Mouse (Mus musculus): Measurements from ENCODE around the gene Camta1. TPM values are rescaled to one million over a fixed set of nuclear protein-coding genes. Genes with fewer than 3 reads are reported as not detected.

Camta1 gene
- total RNA-seq, 1 experiment from 2014 or later: 7.4 TPM

DNA sequence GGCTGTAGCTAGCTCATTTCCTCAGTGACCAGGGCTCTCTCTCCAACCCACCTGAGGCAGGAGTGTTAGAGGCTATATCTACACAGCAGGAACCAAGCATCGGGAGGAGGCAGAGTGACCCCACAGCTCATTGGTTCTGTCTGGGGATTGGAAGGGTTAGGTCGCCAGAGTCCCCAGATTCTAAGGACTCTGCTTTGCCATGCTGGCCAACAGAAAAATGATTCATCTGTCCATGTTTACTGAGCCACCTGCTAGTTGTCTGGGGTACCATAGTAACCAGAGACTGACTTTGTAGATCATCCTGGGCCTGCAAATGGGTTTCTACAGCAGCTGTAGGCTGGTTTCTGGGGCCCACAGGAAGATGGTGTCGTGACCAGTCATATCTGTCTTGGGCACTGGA, 292.1 kb downstream of the Camta1 start:
- ATAC-seq (ENCODE audit: extremely low read depth, insufficient number of reproducible peaks, low FRiP score, poor library complexity, severe bottlenecking): no peak

DNA sequence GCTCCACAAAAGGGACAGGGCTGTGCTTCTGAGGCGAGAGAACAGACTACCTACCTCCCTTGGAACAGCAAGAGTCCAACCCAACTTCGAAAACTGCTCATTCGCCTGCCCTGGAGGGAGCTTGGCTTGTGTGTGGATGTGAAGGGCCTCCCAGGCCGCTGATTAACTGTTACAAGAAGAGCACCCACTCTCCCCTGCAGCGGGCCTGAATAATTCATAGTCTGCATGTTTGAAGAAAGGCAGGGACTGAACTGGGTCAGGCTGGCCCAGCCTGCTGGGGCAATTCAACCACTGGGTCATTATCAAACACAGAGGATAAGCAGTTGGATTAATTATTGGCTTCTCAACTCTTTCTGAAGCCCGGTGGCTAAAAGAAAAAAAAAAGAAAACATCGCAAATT, 292.8 kb downstream of the Camta1 start:
- ATAC-seq (ENCODE audit: extremely low read depth, insufficient number of reproducible peaks, low FRiP score, poor library complexity, severe bottlenecking): no peak

DNA sequence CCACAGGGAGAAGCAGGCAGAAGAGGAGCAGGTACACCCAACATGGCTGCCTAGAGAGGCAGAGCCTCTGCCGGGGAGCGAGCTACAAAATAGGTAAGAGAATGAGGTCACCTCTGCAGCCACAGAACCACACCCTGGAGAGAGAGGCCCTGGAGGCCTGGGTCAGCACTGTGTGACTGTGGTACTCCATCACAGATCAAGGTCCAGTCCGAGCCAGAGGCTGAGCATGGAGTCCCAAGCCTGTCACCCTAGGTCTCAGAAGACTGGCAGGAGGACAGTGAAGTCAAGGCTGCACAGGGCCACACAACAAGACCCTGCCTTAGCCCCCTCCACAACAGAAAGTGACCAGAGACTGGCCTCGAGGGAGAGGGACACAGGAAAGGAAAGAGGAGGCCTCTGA, 294.6 kb downstream of the Camta1 start:
- no peak; the same call in 1 of the 2 replicates for ATAC-seq (ENCODE audit: extremely low read depth, insufficient number of reproducible peaks, low FRiP score, poor library complexity, severe bottlenecking)

DNA sequence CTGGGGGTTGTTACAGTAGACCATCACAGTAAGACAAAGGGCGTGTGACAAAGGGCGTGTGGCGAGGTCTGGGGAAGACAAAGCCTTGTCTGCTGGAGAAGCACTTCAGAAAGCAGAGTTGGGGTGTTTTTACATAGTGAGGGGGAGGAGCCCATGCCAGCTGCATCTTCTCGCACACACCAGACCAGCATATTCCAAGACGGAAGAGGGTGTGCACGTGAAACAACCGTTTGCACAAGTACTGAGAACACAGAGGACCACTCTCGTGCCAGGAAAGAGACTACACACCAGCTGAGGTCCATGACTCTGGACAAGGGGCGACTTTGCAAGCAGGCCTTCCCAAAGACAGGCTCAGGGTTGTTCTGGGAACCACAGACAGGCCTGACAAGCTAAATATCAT, 306.2 kb downstream of the Camta1 start:
- ATAC-seq (ENCODE audit: extremely low read depth, insufficient number of reproducible peaks, low FRiP score, poor library complexity, severe bottlenecking): no peak

DNA sequence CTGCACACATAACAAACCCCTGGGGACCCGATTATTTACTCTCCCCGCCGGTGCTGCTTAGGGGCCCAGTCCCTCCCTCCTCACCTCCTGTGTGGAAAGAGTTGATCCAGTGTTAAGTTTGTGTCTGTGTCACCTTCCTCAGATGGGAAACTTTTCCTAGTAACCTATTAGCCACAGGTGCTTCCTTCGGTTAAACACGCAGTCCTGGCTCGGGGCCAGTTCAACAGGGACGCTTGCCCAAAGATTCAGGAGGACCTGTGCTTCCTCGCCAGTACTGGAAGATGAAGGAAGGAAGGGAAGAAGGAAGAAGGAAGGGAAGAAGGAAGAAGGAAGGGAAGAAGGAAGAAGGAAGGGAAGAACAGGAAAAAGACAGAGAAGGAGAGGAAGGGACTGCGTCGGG, 312.2 kb downstream of the Camta1 start:
- no peak for ATAC-seq (ENCODE audit: extremely low read depth, insufficient number of reproducible peaks, low FRiP score, poor library complexity, severe bottlenecking)

DNA sequence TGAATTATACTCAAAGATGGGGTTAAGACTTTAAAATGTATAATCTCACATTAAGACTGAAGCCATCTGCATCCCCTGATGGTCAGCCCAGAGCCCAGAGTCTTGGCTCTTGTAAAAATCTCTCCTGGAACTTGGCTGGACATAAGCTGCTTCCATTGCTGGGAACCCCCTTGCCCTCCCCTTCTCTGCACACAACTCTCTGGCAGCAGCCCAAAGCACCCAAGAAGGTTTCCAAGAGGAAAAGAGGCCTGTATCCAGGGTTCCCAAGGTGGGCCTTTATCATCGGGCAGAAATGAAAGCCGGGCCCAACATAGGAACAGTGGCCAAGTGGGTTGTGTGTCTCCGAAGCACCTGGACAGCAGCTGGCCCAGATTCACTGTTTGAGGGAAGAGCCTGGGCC, 316.2 kb downstream of the Camta1 start:
- no peak for ATAC-seq (ENCODE audit: extremely low read depth, insufficient number of reproducible peaks, low FRiP score, poor library complexity, severe bottlenecking)

DNA sequence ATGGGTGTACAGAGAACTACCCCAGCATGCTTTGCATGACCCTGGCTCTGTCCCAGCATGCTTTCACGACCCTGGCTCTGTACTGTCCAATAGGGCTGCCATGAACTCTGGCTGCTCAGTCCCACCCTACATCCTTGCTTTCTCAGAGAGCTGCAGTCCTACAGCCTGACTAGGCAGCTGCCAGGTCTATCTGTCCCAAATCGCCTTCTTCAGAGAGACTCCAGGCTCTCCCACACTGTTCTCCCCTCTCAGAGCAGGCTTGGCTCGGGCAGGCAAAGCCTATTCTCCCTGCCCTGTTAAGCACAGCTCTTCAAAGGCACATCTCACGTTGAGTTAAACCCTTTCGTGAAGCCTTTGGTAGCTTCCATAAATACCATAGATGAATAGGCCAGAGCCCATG, 317.5 kb downstream of the Camta1 start:
- no peak for ATAC-seq (ENCODE audit: extremely low read depth, insufficient number of reproducible peaks, low FRiP score, poor library complexity, severe bottlenecking)

DNA sequence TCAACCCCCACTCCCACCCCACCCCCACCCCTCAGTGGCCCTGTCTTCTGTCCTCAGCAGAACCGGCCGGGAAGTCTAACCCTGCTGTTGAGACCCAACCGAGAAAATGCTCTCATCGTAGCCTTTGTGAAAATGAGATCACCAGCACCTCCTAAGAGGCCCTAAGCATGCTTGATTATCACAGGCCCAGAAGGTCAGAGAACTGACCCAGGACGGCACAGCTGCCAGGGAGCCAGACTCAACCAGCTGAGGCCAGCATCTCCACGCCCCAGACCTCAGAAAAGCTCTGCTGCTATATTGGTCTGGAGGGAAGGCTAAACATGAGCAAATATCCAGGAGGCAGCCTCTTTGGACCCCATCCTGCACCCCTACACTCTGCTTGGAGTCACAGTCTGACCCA, 321.1 kb downstream of the Camta1 start:
- no peak for ATAC-seq (ENCODE audit: extremely low read depth, insufficient number of reproducible peaks, low FRiP score, poor library complexity, severe bottlenecking)

DNA sequence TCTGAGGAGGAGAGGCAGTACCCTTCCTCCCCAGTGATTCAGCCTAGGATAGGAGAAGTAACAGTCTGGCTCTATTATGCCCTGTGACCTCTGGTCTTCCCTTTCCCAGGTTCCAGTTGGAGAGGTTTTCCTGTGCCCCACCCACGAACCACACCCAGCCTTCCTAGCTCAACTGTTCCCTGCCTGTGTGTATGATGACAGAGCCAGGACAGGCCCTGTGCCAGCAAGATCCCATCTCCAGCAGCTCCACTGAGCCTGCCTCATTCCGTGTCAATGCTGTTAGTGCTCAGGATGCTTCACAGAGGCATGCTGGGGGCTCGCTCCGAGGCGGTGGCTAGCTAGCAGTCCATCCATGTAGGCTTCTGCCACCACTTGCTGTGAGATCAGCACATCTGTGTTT, 321.8 kb downstream of the Camta1 start:
- ATAC-seq (ENCODE audit: extremely low read depth, insufficient number of reproducible peaks, low FRiP score, poor library complexity, severe bottlenecking): no peak

DNA sequence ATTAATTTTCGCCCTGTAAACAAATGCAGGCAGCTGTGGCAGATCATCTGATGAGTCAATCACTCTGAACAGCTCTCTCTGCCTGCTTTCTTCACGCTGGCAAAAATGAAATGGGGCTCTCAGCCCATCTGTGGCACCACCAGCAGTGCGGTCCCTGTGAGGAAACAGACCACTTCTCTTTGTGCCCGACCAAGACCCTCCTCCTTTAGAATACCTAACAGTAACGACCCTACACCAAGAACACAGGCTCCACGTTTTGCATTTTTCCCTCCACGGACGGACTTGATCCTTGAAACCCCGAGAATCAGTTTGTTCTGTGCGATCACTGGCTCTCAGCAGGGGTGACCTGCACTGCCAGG, 322.5 kb downstream of the Camta1 start:
- ATAC-seq (ENCODE audit: extremely low read depth, insufficient number of reproducible peaks, low FRiP score, poor library complexity, severe bottlenecking): no peak

DNA sequence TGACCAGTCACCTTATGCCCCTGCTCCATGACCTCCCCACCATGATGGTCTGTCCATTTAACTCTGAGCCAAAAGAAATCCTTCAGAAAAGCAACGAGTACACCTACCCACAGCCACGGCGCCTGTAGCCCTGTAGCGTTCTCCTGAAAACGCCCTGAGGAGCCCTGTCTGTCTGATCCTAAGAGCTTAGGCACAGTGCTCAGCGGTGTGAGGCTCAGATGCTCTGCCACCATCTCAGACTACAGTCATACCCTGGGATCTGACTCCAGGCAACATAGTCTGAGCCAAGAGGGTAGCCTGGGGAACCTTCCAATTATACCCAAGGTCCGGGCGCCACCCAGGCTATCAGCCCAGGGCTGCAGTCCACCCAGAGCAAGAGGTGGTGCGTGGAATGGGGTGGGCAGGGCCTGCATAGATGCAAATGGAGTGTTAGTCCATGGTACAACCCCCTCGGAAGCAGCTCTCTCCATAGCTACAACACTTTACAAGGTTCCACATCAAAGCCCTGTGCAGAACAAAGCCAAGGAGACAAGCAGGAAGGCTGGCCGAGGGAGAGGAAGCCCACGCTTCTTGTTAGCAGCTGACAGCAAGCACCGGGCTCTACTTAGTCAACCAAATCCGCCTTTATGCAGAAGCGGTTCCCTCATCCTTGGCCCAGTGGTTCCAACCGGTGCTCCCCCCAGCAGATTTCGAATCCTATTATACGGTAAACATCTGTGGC, 323.1 kb downstream of the Camta1 start:
- ATAC-seq (ENCODE audit: extremely low read depth, insufficient number of reproducible peaks, low FRiP score, poor library complexity, severe bottlenecking): no peak

DNA sequence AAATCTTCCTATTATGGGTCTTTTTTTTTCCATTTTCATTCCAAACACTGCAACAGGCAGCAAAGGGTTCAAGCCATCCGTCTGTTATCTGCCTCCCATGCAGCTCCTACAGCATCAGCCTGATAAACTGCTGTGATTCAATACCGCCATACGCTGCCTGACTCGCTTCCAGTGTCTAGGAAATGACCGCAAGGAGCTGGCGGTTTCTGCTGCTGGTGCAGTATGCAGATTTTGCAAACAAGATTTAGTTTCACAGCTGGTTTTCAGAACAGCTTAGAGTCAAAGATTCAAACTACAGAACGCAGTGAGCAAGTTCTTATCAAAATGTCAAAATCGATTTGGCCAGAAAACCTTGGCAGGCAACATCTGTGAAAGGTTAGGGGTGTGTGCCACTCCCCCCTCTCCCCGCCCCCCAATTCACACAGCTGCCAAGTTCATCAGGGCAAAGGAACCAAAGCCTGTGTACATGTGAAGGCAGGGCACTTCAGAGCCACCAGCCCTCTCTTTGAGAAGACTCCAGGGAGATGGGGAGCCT, 325.7 kb downstream of the Camta1 start:
- no peak for ATAC-seq (ENCODE audit: extremely low read depth, insufficient number of reproducible peaks, low FRiP score, poor library complexity, severe bottlenecking)

DNA sequence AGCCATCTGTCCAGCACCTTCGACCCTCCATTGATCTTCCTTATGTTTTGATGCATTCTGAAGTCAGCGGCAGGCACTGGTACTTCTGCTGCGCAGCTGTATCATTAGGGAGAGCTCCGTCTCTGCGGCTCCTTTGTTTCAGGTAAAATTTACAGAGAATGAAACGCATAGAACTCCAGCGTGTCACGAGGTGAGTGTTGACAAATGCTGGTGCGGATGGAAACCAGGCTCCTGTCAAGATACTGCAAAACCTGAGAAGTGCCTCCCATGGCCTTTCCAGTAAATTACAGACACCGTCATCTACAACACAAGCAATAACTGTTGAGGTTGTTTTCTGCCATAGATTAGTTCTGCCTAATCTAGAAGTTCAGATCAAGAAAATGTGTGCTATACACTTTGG, 328.2 kb downstream of the Camta1 start:
- no peak for ATAC-seq (ENCODE audit: extremely low read depth, insufficient number of reproducible peaks, low FRiP score, poor library complexity, severe bottlenecking)

DNA sequence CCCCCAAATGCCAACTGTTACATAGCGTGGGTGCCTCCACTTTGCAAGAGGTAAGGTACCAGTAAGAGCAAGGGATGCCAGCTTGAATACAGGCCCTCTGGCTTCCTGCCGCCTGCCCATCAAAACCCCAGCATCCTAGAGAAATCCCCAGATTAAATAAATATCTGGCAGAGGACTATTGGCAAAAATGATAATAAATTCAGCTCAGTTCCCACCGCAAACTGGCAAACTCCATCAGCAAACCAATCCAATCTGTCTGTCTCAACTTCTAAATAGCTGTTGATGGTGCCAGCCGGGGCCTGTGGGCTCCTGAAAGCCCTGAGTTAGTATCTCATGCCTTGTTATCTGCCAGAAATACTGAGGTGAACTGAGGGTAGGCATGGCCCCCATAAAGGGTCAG, 333.2 kb downstream of the Camta1 start:
- no peak for ATAC-seq (ENCODE audit: extremely low read depth, insufficient number of reproducible peaks, low FRiP score, poor library complexity, severe bottlenecking)

DNA sequence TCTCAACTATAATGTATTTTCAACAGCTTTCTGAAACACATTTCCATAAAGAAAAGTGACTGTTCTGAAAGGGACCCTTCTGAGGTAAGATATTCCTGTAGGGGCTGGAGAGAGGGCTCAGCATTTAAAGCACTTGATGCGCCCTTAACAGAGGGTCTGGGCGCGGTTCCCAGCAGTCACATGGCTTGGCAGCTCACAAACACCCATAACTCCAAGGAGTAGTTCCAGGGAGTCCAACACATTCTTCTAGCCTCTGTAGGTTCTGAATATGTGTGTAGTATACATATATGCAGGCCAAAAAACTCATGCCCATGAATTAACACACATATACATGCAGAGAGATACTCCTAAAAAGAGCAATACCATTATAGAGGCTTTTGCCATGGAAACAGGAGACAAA, 333.9 kb downstream of the Camta1 start:
- ATAC-seq (ENCODE audit: extremely low read depth, insufficient number of reproducible peaks, low FRiP score, poor library complexity, severe bottlenecking): no peak

DNA sequence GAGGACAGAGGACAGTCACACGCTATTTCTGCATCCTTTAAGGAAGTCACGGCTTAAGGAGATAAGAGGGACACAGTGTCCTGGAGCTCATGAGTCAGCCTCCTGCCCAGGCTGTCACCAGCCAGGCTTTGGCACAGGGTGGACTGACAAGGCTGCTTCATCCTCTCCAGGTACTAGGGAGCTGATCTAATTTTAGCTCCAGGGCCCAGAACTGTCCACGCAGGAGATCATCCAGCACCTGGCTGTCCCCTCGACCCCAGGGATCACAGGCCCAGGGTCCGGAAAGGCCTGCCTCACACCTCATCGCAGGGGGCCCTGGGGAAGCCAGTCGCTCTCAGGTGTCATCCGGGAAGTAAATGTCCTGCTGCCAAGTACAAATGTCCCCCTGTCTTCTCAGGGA, 341.6 kb downstream of the Camta1 start:
- ATAC-seq (ENCODE audit: extremely low read depth, insufficient number of reproducible peaks, low FRiP score, poor library complexity, severe bottlenecking): no peak

DNA sequence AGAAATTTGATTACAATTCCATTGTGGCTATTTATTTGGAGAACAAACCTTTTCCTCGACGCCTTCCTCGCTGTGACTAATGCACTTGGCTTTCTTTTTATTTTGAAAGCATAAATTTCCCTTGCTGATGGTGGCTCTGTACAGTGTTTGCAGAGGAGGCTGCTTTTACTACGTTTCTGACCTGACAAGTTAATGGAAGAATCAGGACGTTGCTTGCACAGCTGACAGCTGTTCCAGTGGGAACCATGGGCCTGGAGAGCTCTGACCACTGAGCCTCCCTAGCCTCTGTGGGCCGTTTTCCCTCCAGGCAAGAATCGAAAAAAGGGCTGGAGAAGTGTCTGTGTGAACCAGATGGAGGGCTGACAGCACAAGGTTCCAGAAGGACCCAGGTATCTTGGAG, 342.7 kb downstream of the Camta1 start:
- ATAC-seq (ENCODE audit: extremely low read depth, insufficient number of reproducible peaks, low FRiP score, poor library complexity, severe bottlenecking): no peak

DNA sequence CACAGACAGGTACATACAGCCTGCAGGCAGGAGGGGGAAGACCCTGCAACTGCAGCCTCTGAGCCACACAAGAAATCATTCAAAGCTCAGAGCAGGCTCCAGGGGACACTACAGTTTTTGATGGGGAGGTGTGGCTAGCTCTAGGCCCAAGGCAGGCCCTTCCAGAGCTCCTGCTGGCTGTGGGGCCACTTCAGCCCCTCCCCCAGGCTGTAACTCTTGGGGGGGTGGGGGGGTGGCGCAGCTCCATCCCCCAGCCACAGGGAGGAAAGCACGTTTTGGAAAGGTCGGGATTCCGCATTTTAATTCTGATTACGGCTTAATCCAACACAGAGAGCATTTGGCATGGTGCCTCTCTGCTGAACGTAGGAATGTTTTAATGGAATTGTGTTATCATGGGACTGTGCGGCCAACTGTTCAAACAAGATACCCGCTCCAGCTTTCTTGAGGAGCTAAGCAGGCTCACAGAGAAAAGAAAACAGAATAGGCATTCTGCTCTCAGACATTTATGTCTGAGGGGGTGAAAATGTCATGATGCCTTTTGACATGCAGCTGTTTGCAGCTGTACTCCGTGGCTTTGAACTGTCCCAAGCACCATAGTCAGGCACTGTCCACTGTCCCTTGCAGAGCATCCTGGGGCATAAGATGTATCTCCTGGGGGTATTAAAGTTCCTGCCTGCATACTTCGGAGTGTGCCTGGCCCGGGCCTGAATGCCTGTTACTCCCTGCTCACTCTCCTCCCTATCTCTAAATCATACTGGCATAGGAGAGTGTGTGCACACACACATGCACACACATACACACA, 344.5 kb downstream of the Camta1 start:
- no peak for ATAC-seq (ENCODE audit: extremely low read depth, insufficient number of reproducible peaks, low FRiP score, poor library complexity, severe bottlenecking)

DNA sequence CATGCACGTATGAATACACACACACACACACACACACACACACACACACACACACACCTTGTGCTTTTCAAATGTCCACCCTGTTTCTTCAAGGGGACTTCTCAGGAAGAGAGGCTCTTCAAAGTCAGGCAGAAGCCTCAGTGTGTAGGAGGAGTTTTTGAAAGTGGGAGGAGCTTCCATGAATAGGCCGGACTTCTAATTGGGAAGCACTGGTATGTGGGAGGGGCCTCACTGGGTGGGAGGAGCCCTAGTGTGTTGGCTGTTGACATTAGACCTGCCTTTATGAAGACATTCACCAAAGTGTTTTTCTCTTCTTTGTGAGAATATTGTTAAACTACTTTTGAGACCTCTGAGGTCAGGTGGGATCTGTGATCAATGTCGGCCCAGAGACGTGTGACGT, 346.4 kb downstream of the Camta1 start:
- no peak for ATAC-seq (ENCODE audit: extremely low read depth, insufficient number of reproducible peaks, low FRiP score, poor library complexity, severe bottlenecking)

DNA sequence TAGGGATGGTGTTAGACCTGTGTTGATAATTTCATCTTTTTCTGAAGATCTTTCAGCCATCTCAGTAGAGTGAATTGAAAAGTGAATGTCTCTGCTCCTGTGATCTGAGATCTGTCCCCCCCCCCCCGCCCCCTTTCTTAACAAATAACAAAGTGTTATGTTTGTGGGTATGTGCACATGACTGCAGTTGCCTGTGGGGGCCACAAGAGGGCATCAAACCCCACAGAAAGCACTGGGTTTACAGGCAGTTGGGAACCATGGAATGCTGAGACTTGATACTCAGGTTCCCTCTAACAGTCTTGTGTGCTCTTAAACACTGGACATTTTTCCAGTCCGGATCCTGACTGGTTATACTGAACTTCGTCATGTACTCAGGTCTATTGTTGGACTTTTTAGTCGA, 350.6 kb downstream of the Camta1 start:
- ATAC-seq (ENCODE audit: extremely low read depth, insufficient number of reproducible peaks, low FRiP score, poor library complexity, severe bottlenecking): no peak

Data from neutrophil, adult 5-6 weeks (primary cell).